In genomic region chr1:105802941-105803340, GRCm38 (mm10) we compare ENCODE assay signal across 16 mouse cellular contexts. TPM values are rescaled to one million over a fixed set of nuclear protein-coding genes. Genes with fewer than 3 reads are reported as not detected.
DNase-seq lines count a peak whose midpoint lies in the region; ATAC-seq and TF ChIP-seq lines count a peak whose summit lies in the region.
"Had no signal": no experiment of that assay in that cellular context is flagged by ENCODE, and none has a peak within 500 bp of the region (broad histone marks: within the 10 kb centered on the region; RNA-seq: fewer than 3 reads in every experiment).

No protein-coding gene starts in this region.

- H3K9ac ChIP-seq in liver, postnatal 0 days (replicated peaks), result no peak overlapping the region
- no peak overlapping the region for H3K9ac ChIP-seq in hindbrain, embryonic 14.5 days
- H3K9ac ChIP-seq: forebrain, postnatal 0 days; midbrain, embryonic 12.5 days; neural tube, embryonic 12.5 days had no signal

- WGBS in liver, postnatal 0 days (ENCODE audit: insufficient replicate concordance), result 23% methylated on average over 6 of the region's 6 CpGs
- 86% methylated on average over 6 of the region's 6 CpGs for WGBS in hindbrain, embryonic 14.5 days

- peak; percentile 21 for DNase-seq in liver
- DNase-seq in liver, postnatal 0 days, result no peak
- peak; percentile 16 for DNase-seq in splenic B cell, adult 2 months (ENCODE audit: low read depth, low spot score)
- DNase-seq in frontal cortex, postnatal 10 days (ENCODE audit: low spot score in 2 of 2), result no peak
- DNase-seq in kidney, adult 18-20 months, result no peak
- DNase-seq in hindbrain, embryonic 14.5 days (ENCODE audit: low spot score), result no peak
- DNase-seq: cerebellum, postnatal 36 days; forebrain, postnatal 0 days; retina, postnatal 1 day had no signal

- H3K4me2 ChIP-seq in liver, postnatal 0 days (ENCODE audit: low read depth, low read length), result no peak overlapping the region
- no peak overlapping the region for H3K4me2 ChIP-seq in hindbrain, embryonic 14.5 days (replicated peaks)
- H3K4me2 ChIP-seq: heart, embryonic 11.5 days; midbrain, embryonic 12.5 days; neural tube, embryonic 12.5 days had no signal

- no peak overlapping the region for H3K27ac ChIP-seq in liver, postnatal 0 days (ENCODE audit: low read depth)
- H3K27ac ChIP-seq in hindbrain, embryonic 14.5 days, result no peak overlapping the region
- H3K27ac ChIP-seq: hindbrain, postnatal 0 days; kidney, postnatal 0 days; midbrain, embryonic 12.5 days; neural tube, embryonic 12.5 days had no signal

- no peak overlapping the region for H3K4me3 ChIP-seq in liver, postnatal 0 days (ENCODE audit: low read depth, low read length)
- H3K4me3 ChIP-seq in hindbrain, embryonic 14.5 days (replicated peaks; ENCODE audit: low read length), result no peak overlapping the region
- H3K4me3 ChIP-seq: midbrain, embryonic 12.5 days; neural tube, embryonic 12.5 days had no signal

- no peaks in the 10 kb centered on the region for H3K36me3 ChIP-seq in liver, postnatal 0 days (replicated peaks; ENCODE audit: insufficient read depth, low read length)
- H3K36me3 ChIP-seq in splenic B cell, adult 2 months (ENCODE audit: control insufficient read depth, insufficient read depth, low read length, poor library complexity, severe bottlenecking), result no peaks in the 10 kb centered on the region
- H3K36me3 ChIP-seq in hindbrain, embryonic 14.5 days (replicated peaks; ENCODE audit: control insufficient read depth, insufficient read depth), result no peaks in the 10 kb centered on the region
- H3K36me3 ChIP-seq: midbrain, embryonic 12.5 days; neural tube, embryonic 12.5 days had no signal

- H3K27me3 ChIP-seq in liver, postnatal 0 days (ENCODE audit: insufficient read depth, low read length), result no peaks in the 10 kb centered on the region
- no peaks in the 10 kb centered on the region for H3K27me3 ChIP-seq in splenic B cell, adult 2 months (ENCODE audit: control insufficient read depth, insufficient read depth, low read length, poor library complexity, severe bottlenecking)
- H3K27me3 ChIP-seq in hindbrain, embryonic 14.5 days (ENCODE audit: control insufficient read depth, insufficient read depth, low read length), result no peaks in the 10 kb centered on the region
- H3K27me3 ChIP-seq: midbrain, embryonic 12.5 days; neural tube, embryonic 12.5 days had no signal

- TF ChIP-seq CTCF in liver, postnatal 0 days (IDR thresholded peaks at IDR 0.05; ENCODE audit: low read depth), result no peak

- H3K9me3 ChIP-seq in liver, postnatal 0 days (ENCODE audit: low read length), result no peaks in the 10 kb centered on the region
- no peaks in the 10 kb centered on the region for H3K9me3 ChIP-seq in hindbrain, embryonic 14.5 days (ENCODE audit: control insufficient read depth, low read length)
- H3K9me3 ChIP-seq: midbrain, embryonic 12.5 days; neural tube, embryonic 12.5 days had no signal

- no peaks in the 10 kb centered on the region; the same call in 1 of the 2 replicates for H3K4me1 ChIP-seq in liver, postnatal 0 days (ENCODE audit: insufficient read depth)
- no peaks in the 10 kb centered on the region for H3K4me1 ChIP-seq in hindbrain, embryonic 14.5 days (replicated peaks; ENCODE audit: control insufficient read depth, insufficient read depth, low read length)
- H3K4me1 ChIP-seq: midbrain, embryonic 12.5 days; neural tube, embryonic 12.5 days had no signal

- no peak for ATAC-seq in liver, postnatal 0 days
- ATAC-seq in CD4-positive, CD25-positive, alpha-beta regulatory T cell, adult 4 months, result peak; percentile 86
- ATAC-seq in hematopoietic stem cell, adult 5-6 weeks (replicated peaks in 1 of 2; ENCODE audit: insufficient read depth in 1 of 2, low FRiP score in 2 of 2, low TSS enrichment in 1 of 2, low read depth in 1 of 2, poor library complexity in 2 of 2, severe bottlenecking in 2 of 2), result peak; percentile 22 to 63; a peak in 3 of 4 replicates
- ATAC-seq in hindbrain, embryonic 14.5 days (ENCODE audit: low FRiP score), result no peak
- ATAC-seq: forebrain, postnatal 0 days; hindbrain, postnatal 0 days had no signal

- TF ChIP-seq EP300 in liver, postnatal 0 days (IDR thresholded peaks at IDR 0.05; ENCODE audit: low read depth), result no peak

RNA-seq across cellular contexts. Expression of gene Tnfrsf11a, which starts 22.4 kb away (rescaled TPM):
- 0.60 and 0.89 TPM in 2 replicates for polyA plus RNA-seq in liver, postnatal 0 days (2015; fragmentation: Nextera tagmentation; extraction: Ambion mirVana)
- polyA plus RNA-seq in CD4-positive, CD25-positive, alpha-beta regulatory T cell, adult 4 months (2017; shearing (Covaris generic)), result under 1 TPM in 1 of 2 experiments, not detected in 1; 0.15 TPM
- 0.81 and 1.2 TPM in 2 replicates for total RNA-seq in hematopoietic stem cell, adult 5-6 weeks (2017)
- 0.67 and 1.0 TPM in 2 replicates for polyA plus RNA-seq in hindbrain, embryonic 14.5 days (2014; fragmentation: Nextera tagmentation; extraction: Ambion mirVana)

Comparison
In these comparisons a context has a peak if more than half of its experiments do, and no peak if none do; other contexts are left out.
1. DNase-seq: peak in liver (single experiment) and splenic B cell, adult 2 months (single experiment); none in liver, postnatal 0 days (single experiment), frontal cortex, postnatal 10 days (0 of 2), kidney, adult 18-20 months (single experiment) and hindbrain, embryonic 14.5 days (single experiment).
2. ATAC-seq: peak in CD4-positive, CD25-positive, alpha-beta regulatory T cell, adult 4 months (single experiment) and hematopoietic stem cell, adult 5-6 weeks (2 of 2); none in liver, postnatal 0 days (single experiment) and hindbrain, embryonic 14.5 days (single experiment).